Comparison of ENCODE assay signal across 20 mouse cellular contexts in genomic region chr8:15840632-15841252, GRCm38 (mm10).
DNase-seq lines count a peak whose midpoint lies in the region; ATAC-seq and TF ChIP-seq lines count a peak whose summit lies in the region.
"Had no signal": no experiment of that assay in that cellular context is flagged by ENCODE, and none has a peak within 500 bp of the region (broad histone marks: within the 10 kb centered on the region; RNA-seq: fewer than 3 reads in every experiment).

No protein-coding gene starts in this region.

- no peak overlapping the region for H3K9ac ChIP-seq in embryonic facial prominence, embryonic 11.5 days (replicated peaks; ENCODE audit: low read length)
- no peak overlapping the region for H3K9ac ChIP-seq in lung, embryonic 16.5 days (ENCODE audit: low read length)
- H3K9ac ChIP-seq: forebrain, embryonic 15.5 days; heart, embryonic 13.5 days; hindbrain, embryonic 15.5 days; neural tube, embryonic 12.5 days had no signal

- no peak for TF ChIP-seq CTCF in lung, adult 2 months (IDR thresholded peaks at IDR 0.05; ENCODE audit: insufficient read depth, low read length)

- no peak for TF ChIP-seq POLR2A in lung, adult 2 months (IDR thresholded peaks at IDR 0.05; ENCODE audit: borderline replicate concordance, extremely low read depth, low read depth, low read length)

- peak; percentile 12 for DNase-seq in embryonic facial prominence, embryonic 11.5 days (ENCODE audit: low spot score)
- no peak for DNase-seq in embryonic facial prominence, embryonic 10.5 days (ENCODE audit: low spot score)
- DNase-seq in lung, adult 2 months: no peak
- DNase-seq in forelimb bud, embryonic 11.5 days (ENCODE audit: low read depth, low spot score): peak; percentile 43
- DNase-seq in mesoderm, embryonic 11.5 days (ENCODE audit: low read depth, low spot score): peak; percentile 12
- no peak for DNase-seq in thymus, adult 18-20 months
- no peak for DNase-seq in cerebellum, postnatal 4 days (ENCODE audit: low spot score in 2 of 2)
- DNase-seq: adrenal gland, postnatal 36 days; cerebellum, adult 8-10 months; heart, postnatal 36 days; kidney, postnatal 36 days; lung, postnatal 36 days had no signal

- H3K4me1 ChIP-seq in embryonic facial prominence, embryonic 11.5 days (ENCODE audit: control insufficient read depth, insufficient read depth, low read length): no peaks in the 10 kb centered on the region
- 0 out of 2 replicates have a peak, but pooled peaks cover 7% of the 10 kb centered on the region for H3K4me1 ChIP-seq in embryonic facial prominence, embryonic 10.5 days
- no peaks in the 10 kb centered on the region for H3K4me1 ChIP-seq in lung, embryonic 16.5 days (replicated peaks; ENCODE audit: control insufficient read depth, insufficient read depth, low read length)
- no peaks in the 10 kb centered on the region for H3K4me1 ChIP-seq in lung, adult 2 months (ENCODE audit: control insufficient read depth, insufficient read depth, low read length)
- H3K4me1 ChIP-seq: forebrain, embryonic 15.5 days; heart, embryonic 13.5 days; neural tube, embryonic 12.5 days had no signal

- 76% methylated on average over 8 of the region's 8 CpGs for WGBS in embryonic facial prominence, embryonic 11.5 days
- WGBS in embryonic facial prominence, embryonic 10.5 days: 81% methylated on average over 8 of the region's 8 CpGs
- WGBS in lung, embryonic 16.5 days: 57% methylated on average over 8 of the region's 8 CpGs
- WGBS in lung, adult 2 months: 50% methylated on average over 8 of the region's 8 CpGs

- no peaks in the 10 kb centered on the region for H3K36me3 ChIP-seq in embryonic facial prominence, embryonic 11.5 days (replicated peaks; ENCODE audit: control insufficient read depth, insufficient read depth, low read depth, low read length)
- H3K36me3 ChIP-seq in embryonic facial prominence, embryonic 10.5 days (replicated peaks): no peaks in the 10 kb centered on the region
- no peaks in the 10 kb centered on the region for H3K36me3 ChIP-seq in lung, embryonic 16.5 days (ENCODE audit: control insufficient read depth, insufficient read depth, low read length)
- H3K36me3 ChIP-seq: forebrain, embryonic 15.5 days; heart, embryonic 13.5 days; hindbrain, embryonic 15.5 days; neural tube, embryonic 12.5 days had no signal

- no peaks in the 10 kb centered on the region for H3K27me3 ChIP-seq in embryonic facial prominence, embryonic 11.5 days (ENCODE audit: control insufficient read depth, insufficient read depth, low read length)
- H3K27me3 ChIP-seq in embryonic facial prominence, embryonic 10.5 days (replicated peaks; ENCODE audit: low read depth, poor library complexity, severe bottlenecking): no peaks in the 10 kb centered on the region
- no peaks in the 10 kb centered on the region for H3K27me3 ChIP-seq in lung, embryonic 16.5 days (ENCODE audit: control insufficient read depth, insufficient read depth, low read depth, low read length)
- H3K27me3 ChIP-seq: CH12.LX; forebrain, embryonic 15.5 days; heart, embryonic 13.5 days; hindbrain, embryonic 15.5 days; neural tube, embryonic 12.5 days had no signal

- ATAC-seq in embryonic facial prominence, embryonic 11.5 days (replicated peaks; ENCODE audit: insufficient number of reproducible peaks, low FRiP score, low TSS enrichment, low read depth): no peak
- peak; percentile 67 for ATAC-seq in lung, embryonic 16.5 days (ENCODE audit: low read depth)
- ATAC-seq: forebrain, embryonic 15.5 days had no signal

- no peaks in the 10 kb centered on the region for H3K9me3 ChIP-seq in embryonic facial prominence, embryonic 11.5 days (replicated peaks; ENCODE audit: control insufficient read depth, low read length)
- H3K9me3 ChIP-seq in embryonic facial prominence, embryonic 10.5 days: no peaks in the 10 kb centered on the region
- H3K9me3 ChIP-seq in lung, embryonic 16.5 days (ENCODE audit: control insufficient read depth, low read length): no peaks in the 10 kb centered on the region
- H3K9me3 ChIP-seq: forebrain, embryonic 15.5 days; heart, embryonic 13.5 days; hindbrain, embryonic 15.5 days; neural tube, embryonic 12.5 days had no signal

- no peak overlapping the region for H3K27ac ChIP-seq in embryonic facial prominence, embryonic 11.5 days (replicated peaks; ENCODE audit: low read depth, low read length)
- H3K27ac ChIP-seq in embryonic facial prominence, embryonic 10.5 days (replicated peaks): no peak overlapping the region
- no peak overlapping the region for H3K27ac ChIP-seq in lung, embryonic 16.5 days (ENCODE audit: low read length)
- H3K27ac ChIP-seq: forebrain, embryonic 15.5 days; heart, embryonic 13.5 days; hindbrain, embryonic 15.5 days; neural tube, embryonic 12.5 days had no signal

- H3K4me3 ChIP-seq in embryonic facial prominence, embryonic 11.5 days (ENCODE audit: low read depth, low read length): no peak overlapping the region
- H3K4me3 ChIP-seq in embryonic facial prominence, embryonic 10.5 days: no peak overlapping the region
- no peak overlapping the region for H3K4me3 ChIP-seq in lung, embryonic 16.5 days (ENCODE audit: low read length)
- H3K4me3 ChIP-seq in lung, adult 2 months (replicated peaks; ENCODE audit: extremely low read depth, low read depth, low read length): no peak overlapping the region
- H3K4me3 ChIP-seq: forebrain, embryonic 15.5 days; heart, embryonic 13.5 days; hindbrain, embryonic 15.5 days; neural tube, embryonic 12.5 days had no signal

- no peak overlapping the region for H3K4me2 ChIP-seq in embryonic facial prominence, embryonic 11.5 days (ENCODE audit: low read depth, low read length)
- H3K4me2 ChIP-seq in lung, embryonic 16.5 days (ENCODE audit: low read depth, low read length): no peak overlapping the region
- H3K4me2 ChIP-seq: forebrain, embryonic 15.5 days; heart, embryonic 13.5 days; hindbrain, embryonic 15.5 days; liver, embryonic 11.5 days; midbrain, embryonic 11.5 days; neural tube, embryonic 12.5 days had no signal

Comparison
In these comparisons a context has a peak if more than half of its experiments do, and no peak if none do; other contexts are left out.
1. DNase-seq: peak in embryonic facial prominence, embryonic 11.5 days (single experiment), forelimb bud, embryonic 11.5 days (single experiment) and mesoderm, embryonic 11.5 days (single experiment); none in embryonic facial prominence, embryonic 10.5 days (single experiment), lung, adult 2 months (single experiment), thymus, adult 18-20 months (0 of 2) and cerebellum, postnatal 4 days (0 of 2).